Mouse (Mus musculus) cortical plate, adult 2 months (tissue): ENCODE data around the gene Ssu72.

Experiments
- CTCF ChIP-seq: fragments of 200-500 bp; IDR thresholded peaks from 2 replicates; pipeline ENCODE4 v1.5.1; 2011; ENCODE audit warnings: mild to moderate bottlenecking, control low read depth, low read length; ENCODE audit not compliant: insufficient read depth; ENCODE audit errors: extremely low read depth
- POLR2A ChIP-seq: fragments of 200-500 bp; IDR thresholded peaks from 2 replicates; pipeline ENCODE4 v1.6.1; 2011; ENCODE audit warnings: mild to moderate bottlenecking, low read length, control low read depth; ENCODE audit not compliant: insufficient read depth; ENCODE audit errors: extremely low read depth

- TF ChIP-seq CTCF (no peak), POLR2A (no peak)
These were observed 68.9 kb downstream of the Ssu72 start for GRCm38 (mm10) chr4:155773335-155774078.
